Mouse (Mus musculus) layer of hippocampus, adult 9-11 months (tissue): ENCODE results near the gene Gdf15.
A peak's percentile ranks its signal among the peaks of the same experiment; 100 is the strongest.
"Not testable (repeated sequence)": the region's sequence is repeated elsewhere in the genome, so short reads cannot be mapped to it uniquely, and the experiment has no call there.

Experiments
- DNase-seq: peaks from one replicate; pipeline ENCODE4 v3.0.0; 2022

Gdf15 gene

DNA sequence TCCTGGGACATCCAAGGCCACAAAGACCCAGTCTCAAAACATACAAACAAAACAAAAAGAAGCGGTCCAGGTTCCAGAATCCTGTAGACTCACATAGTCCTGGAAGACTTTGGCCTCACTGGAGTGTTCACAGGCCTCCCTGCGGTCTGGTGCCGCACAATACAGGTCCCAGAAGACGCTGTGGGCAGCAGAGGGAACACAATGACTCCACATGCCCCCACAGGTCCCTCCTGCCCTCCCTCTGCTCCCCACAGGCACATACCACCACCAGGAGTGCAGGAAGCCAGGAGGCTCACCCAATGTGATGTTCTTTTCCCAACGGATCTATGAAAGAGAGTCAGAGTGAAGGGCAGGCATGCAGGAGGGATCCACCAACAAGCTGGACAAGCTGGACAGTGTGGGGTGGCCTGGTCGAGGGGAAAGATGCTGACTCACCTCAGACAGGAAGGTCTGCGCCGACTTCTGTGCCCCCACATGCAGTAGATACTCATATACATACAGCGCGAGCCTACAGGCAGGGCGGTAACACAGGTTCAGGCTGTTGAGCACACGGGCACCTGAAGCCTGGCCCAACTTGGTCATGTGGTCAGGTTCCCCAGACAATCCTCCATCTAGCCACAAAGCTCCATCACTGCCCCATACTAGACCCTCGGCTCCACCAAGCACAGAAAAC lies 30.0 kb downstream of the Gdf15 start:
- no peak for DNase-seq

GRCm38 (mm10) chr8:70601271-70601649 lies 31.0 kb downstream of the Gdf15 start:
- peak; percentile 86 for DNase-seq

DNA sequence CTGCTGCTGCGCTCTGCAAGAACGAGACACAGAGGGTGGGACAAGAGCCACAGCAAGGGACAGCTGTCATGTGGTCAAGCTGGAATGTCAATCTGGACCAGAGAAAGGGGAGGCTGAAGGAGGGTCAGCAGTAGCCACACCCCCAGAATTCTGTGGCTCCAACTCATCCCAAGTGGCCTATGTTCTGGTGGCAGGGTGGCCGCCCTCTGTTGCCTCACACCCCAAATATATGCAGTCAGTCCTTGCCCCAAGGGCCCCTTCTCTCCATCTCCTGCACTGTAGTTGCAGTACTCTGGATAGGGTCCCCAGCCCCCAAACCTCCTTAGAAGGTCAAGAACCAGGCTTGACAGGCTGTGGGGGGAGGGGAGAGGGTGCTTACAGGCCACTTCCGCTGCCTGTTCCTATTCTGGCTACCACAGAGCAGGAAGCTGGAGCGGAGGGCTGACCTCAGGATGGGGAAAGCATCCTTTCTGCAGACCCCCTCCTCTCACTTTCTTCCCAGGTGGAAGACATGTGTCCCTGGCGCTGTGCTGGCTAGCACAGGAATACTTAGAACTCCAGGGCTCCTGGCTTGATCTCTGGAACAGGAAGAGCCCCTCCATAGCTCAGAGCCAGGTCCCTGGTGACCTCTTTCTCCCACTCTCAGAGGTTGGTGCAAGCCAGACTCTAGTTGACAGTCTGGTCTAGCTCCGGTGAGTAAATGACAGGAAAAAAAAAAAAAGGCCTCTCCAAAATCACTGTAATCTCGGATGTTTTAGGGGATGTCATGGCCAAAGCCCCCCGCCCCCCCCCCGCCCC lies 31.6 kb downstream of the Gdf15 start:
- DNase-seq: no peak

DNA sequence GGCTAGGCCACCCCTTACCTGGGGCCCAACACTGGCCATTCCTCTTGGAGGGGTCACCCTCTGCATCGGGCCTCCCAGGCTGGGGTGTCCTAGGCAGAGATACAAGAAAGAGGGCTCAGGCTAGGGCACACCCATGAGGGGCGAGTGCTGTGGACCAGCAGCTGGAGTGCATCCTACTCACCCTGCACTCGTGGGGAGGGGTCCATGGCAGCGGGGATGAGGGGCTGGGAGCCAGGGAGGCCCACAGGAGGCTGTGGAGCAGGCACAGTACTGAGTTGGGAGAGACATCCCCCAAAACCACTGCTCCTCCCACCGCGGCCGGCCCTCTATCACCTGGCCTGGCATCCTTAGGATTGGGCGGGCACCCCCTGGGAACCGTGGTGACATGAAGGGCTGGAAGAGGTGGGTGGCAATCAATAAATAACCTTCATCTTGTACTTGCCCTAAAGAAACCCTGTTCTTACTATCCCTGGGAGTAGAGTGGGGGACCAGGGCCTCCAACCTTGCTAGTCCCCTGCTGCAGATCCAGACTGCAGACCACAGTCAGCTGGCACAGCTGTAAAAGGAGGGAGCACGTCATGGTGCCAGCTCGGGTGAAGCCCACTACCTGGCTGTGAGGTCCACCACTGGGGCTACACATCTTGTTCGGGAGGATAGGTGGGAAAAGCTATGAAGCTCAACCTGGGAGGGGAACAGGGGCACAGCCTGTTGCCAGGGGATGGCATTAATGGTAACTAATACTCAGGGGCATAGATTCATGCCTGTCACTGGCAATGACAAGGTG lies 32.6 kb downstream of the Gdf15 start:
- no peak for DNase-seq

GRCm38 (mm10) chr8:70598722-70599121 lies 33.5 kb downstream of the Gdf15 start:
- peak; percentile 72 for DNase-seq

- DNase-seq: peak; percentile 84
These were observed 34.0 kb downstream of the Gdf15 start for GRCm38 (mm10) chr8:70598283-70598682.

DNA sequence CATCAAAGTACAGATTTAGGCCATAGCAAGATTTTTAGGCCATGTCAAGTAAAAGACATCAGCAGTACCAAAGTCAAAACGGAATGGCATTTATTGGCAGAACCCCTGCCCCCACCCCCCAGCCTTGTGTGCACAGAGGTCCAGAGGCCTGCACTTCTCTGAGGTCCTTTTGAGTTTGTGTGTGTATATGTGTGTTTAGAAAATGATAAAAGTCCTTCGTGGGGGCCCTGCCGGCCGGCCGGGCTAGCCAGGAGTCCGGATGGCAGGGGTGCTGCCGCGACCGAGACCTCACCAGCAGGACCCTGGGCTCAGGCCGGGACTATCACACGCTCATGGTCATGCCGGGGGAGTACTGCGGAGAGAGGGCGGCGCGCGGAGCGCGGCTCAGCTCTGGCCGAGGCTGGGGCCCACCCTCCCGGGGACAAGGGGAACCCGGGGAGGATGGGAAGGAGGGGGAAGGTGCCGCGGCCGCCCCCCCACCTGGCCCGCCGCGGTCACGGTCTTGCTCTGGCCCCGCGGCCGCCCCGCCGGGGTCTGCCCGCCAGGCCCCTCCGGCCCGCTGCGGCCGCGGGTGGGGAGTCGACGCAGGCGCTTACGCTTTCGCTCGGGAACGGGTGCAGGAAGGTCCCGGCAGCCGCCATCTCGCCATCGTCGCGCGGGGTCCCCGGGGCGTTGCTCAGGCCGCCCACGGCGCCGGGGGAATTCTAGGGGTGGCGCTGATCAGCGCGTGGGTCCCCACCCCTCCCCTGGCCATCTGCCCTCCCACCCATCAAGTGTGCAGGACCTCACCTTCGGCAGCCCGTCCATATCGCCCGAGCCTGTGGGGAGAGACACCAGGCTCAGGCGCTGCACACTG lies 34.6 kb downstream of the Gdf15 start:
- DNase-seq: no peak

DNA sequence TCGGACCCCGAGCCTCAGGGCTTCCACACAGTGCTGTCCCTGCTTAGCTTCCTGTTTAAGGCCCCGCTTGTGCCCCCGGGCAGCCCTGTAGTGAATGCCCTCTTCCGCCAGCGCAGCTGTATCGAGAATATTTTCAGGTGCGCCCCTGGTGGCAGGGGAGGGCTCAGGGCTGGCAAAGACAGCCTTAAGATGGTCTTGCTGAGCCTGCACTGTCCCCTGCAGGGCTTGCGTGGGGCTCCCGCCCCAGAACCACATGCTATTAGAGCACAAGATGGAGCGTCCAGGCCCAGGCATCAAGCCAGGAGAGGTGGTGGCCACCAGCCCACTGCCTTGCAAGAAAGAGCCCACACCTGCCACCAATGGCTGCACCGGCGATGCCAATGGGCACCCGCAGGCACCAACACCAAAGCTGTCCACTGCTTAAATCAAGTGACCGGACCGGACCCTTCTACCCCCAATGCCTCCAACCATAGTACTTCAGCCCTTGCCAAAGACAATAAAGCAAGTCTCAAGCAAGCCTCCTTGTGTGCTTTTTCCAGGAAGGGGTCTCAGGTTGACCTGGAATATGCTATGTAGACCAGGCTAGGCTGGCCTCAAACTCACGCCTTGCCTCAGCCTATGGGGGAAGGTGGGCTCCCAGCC lies 35.4 kb downstream of the Gdf15 start:
- DNase-seq: no peak

GRCm38 (mm10) chr8:70596216-70596615 lies 36.0 kb downstream of the Gdf15 start:
- no peak for DNase-seq

- no peak for DNase-seq
These were observed 36.4 kb downstream of the Gdf15 start for GRCm38 (mm10) chr8:70595811-70596210.

DNA sequence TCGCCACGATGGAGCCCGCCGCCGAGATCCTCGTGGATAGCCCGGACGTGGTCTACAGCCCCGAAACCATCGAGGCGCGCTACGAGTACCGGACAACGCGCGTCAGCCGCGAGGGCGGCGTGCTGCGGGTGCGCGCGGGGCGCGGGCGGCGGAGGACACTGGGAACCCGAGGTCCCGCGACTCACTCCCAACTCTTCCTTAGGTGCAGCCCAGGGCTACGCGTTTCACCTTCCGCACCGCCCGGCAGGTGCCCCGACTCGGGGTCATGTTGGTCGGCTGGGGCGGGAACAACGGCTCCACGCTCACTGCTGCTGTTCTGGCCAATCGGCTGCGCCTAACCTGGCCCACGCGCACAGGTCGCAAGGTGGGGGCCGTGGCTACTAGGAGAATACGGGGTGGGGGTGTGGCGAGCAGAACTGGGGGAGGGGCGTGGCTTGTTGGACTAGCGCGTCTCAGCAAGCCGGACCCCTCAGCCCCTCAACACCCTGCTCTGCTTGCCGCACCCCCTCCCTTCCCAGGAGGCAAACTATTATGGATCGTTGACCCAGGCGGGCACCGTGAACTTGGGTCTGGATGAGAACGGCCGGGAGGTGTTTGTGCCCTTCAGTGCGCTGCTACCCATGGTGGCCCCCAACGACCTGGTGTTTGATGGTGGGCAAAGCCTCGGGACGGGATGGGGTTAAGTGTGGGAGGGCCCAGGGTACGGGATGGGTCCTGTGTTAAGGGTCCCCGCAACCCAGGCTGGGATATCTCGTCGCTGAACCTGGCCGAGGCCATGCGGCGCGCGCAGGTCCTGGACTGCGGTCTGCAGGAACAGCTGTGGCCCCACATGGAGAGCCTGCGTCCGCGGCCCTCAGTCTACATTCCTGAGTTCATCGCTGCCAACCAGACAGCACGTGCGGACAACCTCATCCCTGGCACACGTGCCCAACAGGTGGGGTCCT lies 37.4 kb downstream of the Gdf15 start:
- DNase-seq: no peak

- DNase-seq: peak; percentile 80
These were observed 38.2 kb downstream of the Gdf15 start, which contains the start of gene Isyna1 for GRCm38 (mm10) chr8:70593961-70594609. TSS of gene Isyna1 (plus strand) at chr8:70594373.

DNA sequence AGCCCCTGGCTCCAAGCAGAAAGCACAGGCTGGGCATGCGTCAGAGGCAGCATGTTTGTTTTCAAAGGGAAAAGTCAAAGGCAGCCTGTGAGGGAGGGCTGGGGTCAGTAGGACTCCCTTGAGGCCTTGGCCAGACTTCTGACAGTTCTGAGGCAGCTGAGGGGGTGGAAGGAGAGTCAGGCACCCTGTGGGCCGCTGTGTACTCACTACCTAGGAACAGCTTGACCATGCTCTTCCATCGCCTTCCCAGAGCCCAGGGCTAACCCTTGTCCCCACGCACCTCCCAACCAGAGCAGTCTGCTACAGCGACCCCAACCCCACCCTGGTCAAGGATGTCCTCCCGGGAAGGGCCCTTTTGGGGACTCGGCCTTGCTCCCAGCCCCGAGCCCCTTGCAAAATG lies 39.1 kb downstream of the Gdf15 start:
- DNase-seq: no peak

GRCm38 (mm10) chr8:70591569-70591968 lies 40.7 kb downstream of the Gdf15 start:
- no peak for DNase-seq

- DNase-seq: not testable (repeated sequence)
These were observed 44.3 kb downstream of the Gdf15 start for GRCm38 (mm10) chr8:70587955-70588354.

DNA sequence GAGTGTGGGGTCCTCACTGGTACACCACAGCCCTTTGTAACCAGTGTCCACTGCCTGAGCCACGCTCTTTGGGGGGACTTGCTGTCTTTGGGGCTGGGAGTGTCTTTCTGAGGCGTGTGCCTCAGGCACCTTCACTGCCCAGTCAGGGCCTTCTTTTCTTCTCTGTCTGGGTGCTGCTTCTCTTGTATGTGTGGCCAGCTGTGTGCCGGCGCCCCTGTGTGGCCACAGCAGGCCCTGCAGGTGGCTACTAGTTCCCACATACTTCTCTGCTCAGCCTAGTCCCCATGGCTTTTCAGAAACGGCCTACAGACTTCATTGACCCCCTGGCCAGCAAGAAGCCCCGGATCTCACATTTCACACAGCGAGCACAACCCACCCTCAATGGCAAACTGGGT lies 47.0 kb downstream of the Gdf15 start:
- peak; percentile 85 for DNase-seq

DNA sequence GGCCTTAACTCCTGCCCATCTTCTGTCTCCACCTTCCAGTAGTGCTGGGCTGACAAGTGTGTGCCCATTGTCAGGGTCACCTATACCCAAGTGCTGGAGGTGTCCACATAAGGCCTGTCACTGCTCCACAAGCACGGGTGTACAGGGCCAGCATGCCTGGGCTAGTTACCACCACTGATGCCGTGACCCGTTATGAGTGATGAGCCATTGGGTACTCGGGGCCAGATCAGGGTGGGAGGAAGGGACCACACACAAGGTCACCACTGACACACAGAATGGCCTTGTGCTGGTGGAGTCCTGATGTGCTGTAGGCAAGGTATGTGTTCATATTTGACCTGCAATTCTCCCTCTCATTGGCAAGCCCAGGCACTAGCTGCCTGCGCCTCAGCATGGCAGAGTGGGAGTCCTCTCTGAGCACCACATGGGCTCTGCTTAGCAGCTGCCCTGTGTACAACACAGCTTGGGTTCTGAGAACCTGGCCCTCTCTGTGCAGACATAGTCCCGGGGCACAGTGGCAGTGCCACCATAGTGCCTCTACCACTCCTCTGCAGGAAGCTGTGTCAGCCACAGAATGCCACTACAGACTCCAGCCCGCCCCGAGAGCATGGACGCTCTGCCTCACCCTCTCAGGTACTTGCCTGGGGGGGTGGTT lies 47.5 kb downstream of the Gdf15 start:
- no peak for DNase-seq

DNA sequence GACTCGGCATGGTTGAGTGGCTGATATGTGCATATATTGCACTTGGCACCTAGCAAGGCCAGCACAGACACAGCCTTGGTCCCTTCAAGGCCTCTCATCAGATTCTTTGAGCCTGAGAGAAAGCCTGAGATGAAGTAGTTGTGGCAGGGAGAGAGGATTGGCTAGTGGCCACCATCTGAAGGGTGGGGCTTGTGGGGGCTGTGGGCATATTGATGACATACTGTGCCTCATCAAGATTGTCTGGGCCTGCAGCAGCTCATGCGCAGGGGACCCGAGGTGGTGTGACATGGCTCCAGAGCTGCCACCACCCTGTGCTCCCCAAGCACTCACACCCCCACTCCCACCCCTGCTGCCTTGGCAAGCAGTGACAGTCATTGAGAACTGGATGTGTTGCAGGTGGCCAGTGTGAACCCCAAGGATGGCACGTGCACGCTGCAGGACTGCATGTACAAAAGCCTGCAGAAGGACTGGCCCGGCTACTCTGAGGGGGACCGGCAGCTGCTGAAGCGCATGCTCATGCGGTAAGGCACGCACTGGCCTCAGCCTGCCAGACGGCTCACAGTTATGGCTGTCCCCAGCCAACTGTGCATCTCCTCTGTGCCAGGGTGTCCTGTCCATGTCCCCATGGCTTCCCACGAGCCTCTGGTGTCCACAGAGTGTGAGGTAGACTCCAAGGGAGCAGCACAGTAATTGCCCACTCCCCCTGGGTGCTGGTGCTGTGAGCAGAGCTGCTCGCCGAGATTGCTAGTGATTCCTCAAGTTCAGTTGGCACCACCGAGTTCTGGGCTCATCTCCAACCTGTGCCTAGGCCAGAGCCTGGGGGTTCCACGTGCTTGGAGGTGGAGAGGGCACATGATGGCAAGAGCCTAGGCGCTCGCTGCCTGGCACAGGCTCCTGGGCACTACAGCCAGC lies 48.5 kb downstream of the Gdf15 start:
- DNase-seq: no peak
